Comparison of ENCODE assay signal across 12 mouse cellular contexts in the genomic region with DNA sequence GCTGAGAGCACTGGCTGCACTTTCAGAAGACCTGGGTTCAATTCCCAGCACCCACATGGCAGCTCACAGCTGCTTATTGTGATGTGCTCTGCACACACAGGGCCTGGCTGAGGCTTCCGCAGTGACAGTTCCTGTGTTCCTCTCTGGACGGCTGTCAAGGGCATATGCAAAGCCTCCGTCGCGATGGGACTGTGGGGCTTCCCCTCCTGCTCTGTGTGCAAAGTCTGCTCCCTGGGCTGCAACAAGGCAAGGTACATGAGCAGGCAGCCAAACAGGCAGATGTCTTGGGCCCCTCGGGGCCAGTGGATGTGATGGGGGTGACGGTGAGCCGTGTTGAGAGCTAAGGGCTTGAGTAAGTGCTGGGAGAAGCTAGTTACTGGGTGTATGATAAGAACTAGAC. TPM values are rescaled to one million over a fixed set of nuclear protein-coding genes. Genes with fewer than 3 reads are reported as not detected.
"Had no signal": no experiment of that assay in that cellular context is flagged by ENCODE, and none has a peak within 500 bp of the region (broad histone marks: within the 10 kb centered on the region; RNA-seq: fewer than 3 reads in every experiment).

No protein-coding gene starts in this region.

- DNase-seq: kidney, adult 18-20 months; kidney, postnatal 10 days; lung, adult 2 months; lung, postnatal 36 days; thymus, adult 18-20 months; thymus, postnatal 14 days had no signal

- H3K36me3 ChIP-seq: liver, embryonic 15.5 days had no signal

- H3K27ac ChIP-seq: limb, embryonic 10.5 days; liver, embryonic 15.5 days; neural tube, embryonic 15.5 days had no signal

- ATAC-seq: lung, postnatal 0 days had no signal

- H3K4me3 ChIP-seq: limb, embryonic 10.5 days; liver, embryonic 15.5 days; myocyte; neural tube, embryonic 15.5 days had no signal

- H3K9ac ChIP-seq: liver, embryonic 15.5 days; neural tube, embryonic 15.5 days had no signal

- H3K4me2 ChIP-seq: liver, embryonic 11.5 days; liver, embryonic 15.5 days; neural tube, embryonic 15.5 days had no signal

- H3K27me3 ChIP-seq: liver, embryonic 15.5 days; neural tube, embryonic 15.5 days had no signal

- H3K9me3 ChIP-seq: limb, embryonic 10.5 days; liver, embryonic 15.5 days; neural tube, embryonic 15.5 days had no signal

RNA-seq across cellular contexts. Expression of gene Jph3, which starts 59.4 kb away (rescaled TPM):
- polyA plus RNA-seq: myocyte had no signal
